Mouse (Mus musculus) midbrain, postnatal 0 days (tissue): ENCODE measurements around the gene Dynlt1b. TPM values are rescaled to one million over a fixed set of nuclear protein-coding genes. Genes with fewer than 3 reads are reported as not detected.
A peak's percentile ranks its signal among the peaks of the same experiment; 100 is the strongest.
"Not testable (repeated sequence)": the region's sequence is repeated elsewhere in the genome, so short reads cannot be mapped to it uniquely, and the experiment has no call there.

ENCODE experiments used
- ATAC-seq: fragments of 200-750 bp; cut with Nextera tagmentation; 2 replicates; pipeline ENCODE4 v1.8.0; 2017; ENCODE audit warnings: moderate number of reproducible peaks, mild to moderate bottlenecking, moderate TSS enrichment, moderate library complexity; ENCODE audit not compliant: low FRiP score
- DNase-seq: peaks from one replicate; pipeline ENCODE4 v3.0.0-alpha.2; 2015; ENCODE audit warnings: low spot score
- H3K27ac ChIP-seq: fragments of 300-500 bp; sonication (generic); 2 replicates; pipeline ENCODE4 v1.5.1; 2014; ENCODE audit warnings: low read depth, mild to moderate bottlenecking, low read length, mixed read lengths
- H3K27me3 ChIP-seq: fragments of 300-500 bp; sonication (generic); 2 replicates; pipeline ENCODE4 v1.6.1; 2014; ENCODE audit warnings: low read length, control low read depth, mixed read lengths; ENCODE audit not compliant: insufficient read depth
- H3K36me3 ChIP-seq: fragments of 300-500 bp; sonication (generic); 2 replicates; pipeline ENCODE4 v1.6.1; 2014; ENCODE audit warnings: low read length, control low read depth, mixed read lengths; ENCODE audit not compliant: insufficient read depth
- H3K4me1 ChIP-seq: fragments of 300-500 bp; sonication (generic); 2 replicates; pipeline ENCODE4 v1.6.1; 2014; ENCODE audit warnings: mild to moderate bottlenecking, control low read depth, antibody characterized with exemption, low read length, mixed read lengths; ENCODE audit not compliant: insufficient read depth
- H3K4me2 ChIP-seq: fragments of 300-500 bp; sonication (generic); 2 replicates; pipeline ENCODE4 v1.6.1; 2014; ENCODE audit warnings: low read depth, mild to moderate bottlenecking, low read length, mixed read lengths; ENCODE audit not compliant: poor library complexity, severe bottlenecking
- H3K4me3 ChIP-seq: fragments of 300-500 bp; sonication (generic); 2 replicates; pipeline ENCODE4 v1.5.1; 2014; ENCODE audit warnings: low read depth, mild to moderate bottlenecking, low read length, moderate library complexity
- H3K9ac ChIP-seq: fragments of 300-500 bp; sonication (generic); replicated peaks from 2 replicates; pipeline ENCODE4 v1.6.1; 2014; ENCODE audit warnings: mild to moderate bottlenecking, low read length, moderate library complexity, mixed read lengths; ENCODE audit not compliant: poor library complexity, severe bottlenecking
- H3K9me3 ChIP-seq: fragments of 300-500 bp; sonication (generic); 2 replicates; pipeline ENCODE4 v1.6.1; 2016; ENCODE audit warnings: low read length, control low read depth
- CTCF ChIP-seq: IDR thresholded peaks from 2 replicates; pipeline ENCODE4 v1.5.1; 2016; ENCODE audit warnings: antibody characterized with exemption, mild to moderate bottlenecking
- WGBS: fragments of 180-500 bp; shearing (Covaris S2); extraction: QIAGEN DNeasy Blood & Tissue Kit; methylation state at CpG from one replicate; pipeline ENCODE4 v1.1.7; 2014; 5-methylcytosine and 5-hydroxymethylcytosine counted together
- polyA plus RNA-seq: library from polyadenylated mRNA; unstranded; fragments of >200 nt; fragmentation: Nextera tagmentation; extraction: Ambion mirVana; gene quantifications from 2 replicates; pipeline ENCODE4 v1.2.1, GENCODE M21; 2015
- total RNA-seq: library from RNA; depleted of rRNA; stranded (reverse); fragments of >200 nt; gene quantifications from 2 replicates; pipeline ENCODE4 v1.2.3, GENCODE M21; 2014

Gene Dynlt1b
- total and polyA plus RNA-seq, 2 experiments from 2014 or later, result 625 to 1,251 TPM

- H3K4me1 ChIP-seq, H3K9me3 ChIP-seq, DNase-seq, H3K27me3 ChIP-seq, H3K36me3 ChIP-seq: not testable (repeated sequence)
- ATAC-seq, result peak; percentile 50
- H3K9ac ChIP-seq, result peak overlapping the region; percentile 44; the same call in 1 of the 2 replicates
- WGBS, result under 1% methylated on average over 6 of the region's 9 CpGs
- peak overlapping the region; percentile 34; the same call in 1 of the 2 replicates for H3K4me2 ChIP-seq
- H3K4me3 ChIP-seq, result peak overlapping the region; percentile 41
- H3K27ac ChIP-seq, result peak overlapping the region; percentile 51; the same call in 1 of the 2 replicates
Observed at GRCm38 (mm10) chr17:6430410-6431001, 594 bp downstream of the Dynlt1b start.

GRCm38 (mm10) chr17:6432456-6432855 is 2.5 kb downstream of the Dynlt1b start:
- H3K9ac ChIP-seq, ATAC-seq, H3K4me2 ChIP-seq, H3K9me3 ChIP-seq, DNase-seq, H3K4me3 ChIP-seq, H3K4me1 ChIP-seq, H3K36me3 ChIP-seq, H3K27me3 ChIP-seq, H3K27ac ChIP-seq: not testable (repeated sequence)
- TF ChIP-seq CTCF, result peak; percentile 41; the same call in 1 of the 2 replicates
- WGBS, result 90% methylated on average over 3 of the region's 4 CpGs

GRCm38 (mm10) chr17:6433691-6434090 is 3.8 kb downstream of the Dynlt1b start:
- not testable (repeated sequence) for H3K9ac ChIP-seq, H3K27me3 ChIP-seq, H3K36me3 ChIP-seq, H3K4me1 ChIP-seq, H3K9me3 ChIP-seq, ATAC-seq, H3K4me2 ChIP-seq, H3K4me3 ChIP-seq, H3K27ac ChIP-seq
- WGBS, result 64% methylated on average over 3 of the region's 3 CpGs
- peak; percentile 54 for DNase-seq

- 84% methylated on average over 6 of the region's 6 CpGs for WGBS
- H3K9me3 ChIP-seq, ATAC-seq, H3K4me2 ChIP-seq, H3K27ac ChIP-seq, DNase-seq, H3K36me3 ChIP-seq, H3K4me3 ChIP-seq, H3K4me1 ChIP-seq, H3K9ac ChIP-seq, H3K27me3 ChIP-seq: not testable (repeated sequence)
Observed at GRCm38 (mm10) chr17:6438080-6438479, 8.2 kb downstream of the Dynlt1b start.

GRCm38 (mm10) chr17:6439913-6440312 is 10.0 kb downstream of the Dynlt1b start:
- not testable (repeated sequence) for H3K4me2 ChIP-seq, DNase-seq, H3K36me3 ChIP-seq, H3K9me3 ChIP-seq, H3K4me1 ChIP-seq, H3K27me3 ChIP-seq, ATAC-seq, H3K27ac ChIP-seq, H3K4me3 ChIP-seq, H3K9ac ChIP-seq
- 93% methylated on average over 9 of the region's 13 CpGs for WGBS

GRCm38 (mm10) chr17:6440493-6441077 is 10.7 kb downstream of the Dynlt1b start:
- DNase-seq, result peak; percentile 26
- ATAC-seq, result 0 out of 2 replicates have a peak, but pooled peaks have one; percentile 18
- not testable (repeated sequence) for H3K4me1 ChIP-seq, H3K4me3 ChIP-seq, H3K36me3 ChIP-seq, H3K4me2 ChIP-seq, H3K9ac ChIP-seq, H3K27me3 ChIP-seq, H3K9me3 ChIP-seq, H3K27ac ChIP-seq
- 81% methylated on average over 13 of the region's 13 CpGs for WGBS

GRCm38 (mm10) chr17:6441254-6441653 is 11.3 kb downstream of the Dynlt1b start:
- not testable (repeated sequence) for H3K4me2 ChIP-seq, ATAC-seq, H3K36me3 ChIP-seq, H3K27me3 ChIP-seq, H3K4me1 ChIP-seq, DNase-seq, H3K9ac ChIP-seq, H3K9me3 ChIP-seq, H3K4me3 ChIP-seq, H3K27ac ChIP-seq
- WGBS, result 91% methylated on average over 5 of the region's 5 CpGs

- not testable (repeated sequence) for H3K4me1 ChIP-seq, H3K27me3 ChIP-seq, H3K9ac ChIP-seq, H3K9me3 ChIP-seq, H3K27ac ChIP-seq, H3K36me3 ChIP-seq, DNase-seq, H3K4me2 ChIP-seq, H3K4me3 ChIP-seq, ATAC-seq
- 98% methylated on average over 3 of the region's 7 CpGs for WGBS
Observed at GRCm38 (mm10) chr17:6442513-6442912, 12.6 kb downstream of the Dynlt1b start.
